Mouse (Mus musculus): Measurements from ENCODE around the gene Tmem59l.

The Tmem59l gene

GRCm38 (mm10) chr8:70488931-70489470, 1.8 kb upstream of the Tmem59l start:
- 24% methylated on average over 14 of the region's 14 CpGs for WGBS

- whole genome bisulfite sequencing = 12% methylated on average over 55 of the region's 55 CpGs
Observed at GRCm38 (mm10) chr8:70487993-70488796, 1.0 kb upstream of the Tmem59l start.

- WGBS = 47% methylated on average over 7 of the region's 7 CpGs
Observed at GRCm38 (mm10) chr8:70486191-70486681, 922 bp downstream of the Tmem59l start.

- 76% methylated on average over 2 of the region's 2 CpGs for WGBS
Observed at GRCm38 (mm10) chr8:70482943-70483342, 4.2 kb downstream of the Tmem59l start.

- WGBS = 53% methylated on average over 3 of the region's 3 CpGs
Observed at GRCm38 (mm10) chr8:70481908-70482307, 5.2 kb downstream of the Tmem59l start.

- WGBS = 5% methylated on average over 21 of the region's 21 CpGs
Observed at GRCm38 (mm10) chr8:70477269-70477982, 9.7 kb downstream of the Tmem59l start.

- WGBS = under 1% methylated on average over 53 of the region's 53 CpGs
Observed at GRCm38 (mm10) chr8:70476333-70477268, 10.6 kb downstream of the Tmem59l start, which contains the start of gene Klhl26. Gene Klhl26, minus strand, starts transcription at chr8:70476968.

GRCm38 (mm10) chr8:70471856-70472255, 15.3 kb downstream of the Tmem59l start:
- WGBS = 96% methylated on average over 7 of the region's 7 CpGs

GRCm38 (mm10) chr8:70469938-70470337, 17.2 kb downstream of the Tmem59l start:
- WGBS = 62% methylated on average over 2 of the region's 2 CpGs

GRCm38 (mm10) chr8:70469295-70469916, 17.8 kb downstream of the Tmem59l start:
- 14% methylated on average over 10 of the region's 10 CpGs for WGBS

- 91% methylated on average over 4 of the region's 4 CpGs for WGBS
Observed at GRCm38 (mm10) chr8:70468733-70469132, 18.4 kb downstream of the Tmem59l start.

GRCm38 (mm10) chr8:70467907-70468306, 19.3 kb downstream of the Tmem59l start:
- WGBS = 88% methylated on average over 1 of the region's 1 CpGs

GRCm38 (mm10) chr8:70467229-70467725, 19.9 kb downstream of the Tmem59l start:
- 85% methylated on average over 5 of the region's 5 CpGs for WGBS

- 72% methylated on average over 11 of the region's 11 CpGs for WGBS
Observed at GRCm38 (mm10) chr8:70466771-70467170, 20.4 kb downstream of the Tmem59l start.

GRCm38 (mm10) chr8:70466305-70466704, 20.9 kb downstream of the Tmem59l start:
- WGBS = 80% methylated on average over 4 of the region's 4 CpGs

- WGBS = over 99% methylated on average over 4 of the region's 4 CpGs
Observed at GRCm38 (mm10) chr8:70465701-70466100, 21.5 kb downstream of the Tmem59l start.

- WGBS = 94% methylated on average over 6 of the region's 6 CpGs
Observed at GRCm38 (mm10) chr8:70464162-70464561, 23.0 kb downstream of the Tmem59l start.

- 46% methylated on average over 4 of the region's 4 CpGs for WGBS
Observed at GRCm38 (mm10) chr8:70463306-70463705, 23.9 kb downstream of the Tmem59l start.

GRCm38 (mm10) chr8:70462516-70462813, 24.7 kb downstream of the Tmem59l start:
- WGBS = 54% methylated on average over 8 of the region's 8 CpGs

- WGBS = 80% methylated on average over 16 of the region's 16 CpGs
Observed at GRCm38 (mm10) chr8:70461765-70462515, 25.2 kb downstream of the Tmem59l start.
